Mouse (Mus musculus) lung, postnatal 14 days (tissue): Measurements from ENCODE around the gene Atp11a.

Experiments
- DNase-seq: peaks from one replicate; pipeline ENCODE4 v3.0.0; 2021

Atp11a gene

DNA sequence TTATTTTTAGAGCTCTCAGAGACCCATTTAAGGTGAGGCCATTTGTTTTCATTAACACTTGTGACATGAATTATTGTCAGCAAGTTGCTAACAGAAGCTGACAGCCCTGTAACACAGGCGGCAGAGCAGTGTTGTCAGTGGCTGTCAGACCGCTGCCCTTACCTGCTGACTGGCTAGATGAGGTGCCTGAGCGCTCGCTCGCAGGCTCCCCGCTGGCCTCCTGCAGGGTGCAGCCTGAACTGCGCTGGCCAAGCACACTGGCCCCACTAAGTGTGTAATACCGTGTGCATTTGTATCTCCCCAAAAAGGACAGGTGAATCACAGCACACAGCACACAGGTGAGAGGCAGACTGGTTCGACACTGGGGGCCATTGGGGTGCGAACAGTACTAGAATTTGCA lies 67.7 kb downstream of the Atp11a start:
- DNase-seq = no peak

DNA sequence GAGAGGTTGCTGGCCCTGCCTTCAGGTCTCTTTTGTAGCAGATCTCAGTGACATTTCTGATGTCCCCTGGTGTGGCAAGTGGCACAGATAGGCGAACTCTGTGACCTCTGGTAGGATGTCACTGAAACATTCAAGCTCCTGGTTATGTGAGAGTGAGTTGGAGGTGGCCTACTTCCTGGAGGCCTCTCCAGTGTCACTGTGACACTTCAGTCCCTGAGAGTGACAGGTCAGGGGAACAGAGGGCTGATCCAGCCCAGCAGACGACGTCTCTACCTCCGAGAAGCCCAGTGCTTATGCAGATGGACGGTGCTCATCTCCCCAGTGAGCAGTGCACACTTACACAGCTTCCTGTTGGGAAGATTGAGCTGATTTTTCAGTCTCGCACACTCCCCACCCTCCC lies 68.4 kb downstream of the Atp11a start:
- DNase-seq = no peak

DNA sequence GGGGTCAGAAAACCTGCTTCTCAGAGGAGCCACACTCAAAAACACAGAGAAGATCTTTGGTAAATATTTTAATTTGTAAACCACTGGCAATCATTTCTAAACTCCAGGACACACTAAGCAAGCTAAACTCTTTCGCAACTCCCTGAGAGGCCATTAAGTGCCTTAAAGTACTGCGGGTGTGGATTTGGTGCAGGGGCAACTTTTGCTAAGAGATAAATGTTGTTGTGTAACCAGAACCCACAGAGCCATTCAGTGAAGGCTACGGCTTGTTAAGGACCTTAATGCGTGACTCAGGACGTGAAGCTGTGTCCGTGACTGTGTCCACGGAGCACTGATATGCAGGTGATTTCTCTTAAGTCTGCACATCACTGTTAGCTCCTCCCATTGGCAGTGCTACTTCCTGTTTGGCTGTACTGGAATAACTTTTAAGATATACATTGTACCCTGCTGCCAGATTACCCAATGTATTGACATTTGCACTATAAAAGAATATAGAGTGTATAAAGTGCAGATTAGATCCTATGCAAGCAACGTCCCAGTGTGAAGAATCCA lies 68.9 kb downstream of the Atp11a start:
- DNase-seq = peak; percentile 67

DNA sequence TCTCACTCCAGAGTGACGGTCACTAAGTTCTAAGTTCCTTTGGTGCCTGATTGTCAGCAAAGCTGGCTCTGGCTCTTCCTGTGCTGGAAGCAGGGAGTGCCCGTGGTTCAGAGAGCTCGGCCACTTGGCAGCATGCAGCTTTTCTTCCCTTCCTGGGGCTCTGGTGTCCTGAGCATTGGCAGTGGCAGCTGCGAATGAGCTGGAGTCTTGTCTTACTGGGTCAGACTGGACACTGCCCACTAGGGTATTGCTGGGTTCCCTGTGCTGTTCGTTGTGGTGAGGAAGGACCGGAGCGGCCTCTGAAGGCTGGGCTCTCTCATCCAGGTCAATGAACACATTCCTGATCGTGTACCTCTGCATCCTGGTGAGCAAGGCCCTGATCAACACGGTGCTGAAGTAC lies 70.3 kb downstream of the Atp11a start:
- no peak for DNase-seq

DNA sequence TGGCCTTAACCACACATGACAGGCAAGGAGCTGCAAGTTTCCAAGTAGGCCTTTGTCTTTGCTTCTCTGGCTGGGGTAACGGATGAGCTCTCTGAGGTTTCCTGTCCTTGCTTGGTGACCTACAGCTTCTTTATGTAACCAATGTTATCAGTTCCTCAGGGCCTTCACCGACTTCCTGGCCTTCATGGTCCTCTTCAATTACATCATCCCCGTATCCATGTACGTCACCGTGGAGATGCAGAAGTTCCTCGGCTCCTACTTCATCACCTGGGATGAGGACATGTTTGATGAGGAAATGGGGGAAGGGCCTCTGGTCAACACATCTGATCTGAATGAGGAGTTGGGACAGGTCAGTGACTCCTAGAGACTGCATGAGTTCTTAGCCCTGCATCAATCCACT lies 71.5 kb downstream of the Atp11a start:
- DNase-seq = no peak

DNA sequence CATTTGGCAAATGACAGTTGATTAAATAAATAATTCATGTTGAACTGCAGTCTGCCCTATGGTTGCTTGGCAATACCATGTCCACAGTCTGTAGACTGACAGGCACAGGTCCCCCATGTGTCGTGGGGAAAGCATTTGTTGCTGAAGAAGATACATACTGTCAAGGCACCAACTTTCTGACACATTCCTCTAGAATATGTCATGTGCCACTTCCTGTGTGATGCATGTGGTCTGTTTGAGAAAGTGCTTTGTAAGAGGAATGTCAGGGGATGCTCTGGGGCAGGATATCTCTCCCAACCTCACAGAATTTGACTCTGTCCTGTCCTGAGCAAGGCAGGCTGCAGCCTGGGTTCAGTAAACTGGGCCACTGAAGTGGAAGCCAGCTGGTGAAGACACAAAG lies 72.6 kb downstream of the Atp11a start:
- no peak for DNase-seq

DNA sequence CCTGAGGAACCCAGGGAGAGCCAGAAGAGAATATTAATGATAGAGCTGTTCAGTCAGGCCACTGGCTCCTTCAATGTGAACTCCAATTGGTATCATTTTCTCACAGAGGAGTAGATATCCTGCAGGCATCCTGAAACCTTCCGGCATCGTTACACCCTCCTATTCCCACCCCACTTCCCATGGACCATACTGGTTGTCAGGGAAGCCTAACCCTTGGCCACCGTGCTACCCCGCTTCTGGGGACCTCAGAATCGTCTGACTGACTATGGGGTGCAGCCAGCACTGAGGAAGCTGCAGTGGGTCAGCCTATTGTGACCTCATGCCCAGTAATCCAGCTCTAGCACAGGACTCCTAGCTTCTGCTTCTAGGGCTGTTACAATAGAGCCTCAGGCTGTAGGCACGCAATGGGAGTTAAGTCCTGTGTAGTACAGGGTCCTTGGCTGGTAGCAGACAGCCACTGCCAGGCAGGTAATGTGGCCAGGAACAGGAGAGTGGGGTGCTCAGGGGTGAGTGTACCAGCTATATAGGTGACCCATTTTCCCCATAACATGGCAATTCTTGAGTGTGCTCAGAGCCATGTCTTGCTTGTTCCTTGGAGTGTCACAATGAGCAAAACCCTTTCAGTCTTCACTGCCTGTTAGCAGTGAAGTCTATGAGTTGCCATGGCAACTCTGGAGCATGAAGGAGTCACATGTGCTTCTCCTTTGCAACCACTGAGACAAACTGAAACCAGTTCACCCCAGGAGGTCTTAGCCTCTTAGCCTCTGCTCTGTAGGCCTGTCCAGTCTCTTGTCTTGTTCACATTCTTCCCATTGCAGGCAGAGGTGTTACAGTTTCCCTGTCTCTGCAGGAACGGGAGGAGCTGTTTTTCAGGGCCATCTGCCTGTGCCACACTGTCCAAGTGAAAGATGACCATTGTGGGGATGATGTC lies 75.1 kb downstream of the Atp11a start:
- DNase-seq = no peak

DNA sequence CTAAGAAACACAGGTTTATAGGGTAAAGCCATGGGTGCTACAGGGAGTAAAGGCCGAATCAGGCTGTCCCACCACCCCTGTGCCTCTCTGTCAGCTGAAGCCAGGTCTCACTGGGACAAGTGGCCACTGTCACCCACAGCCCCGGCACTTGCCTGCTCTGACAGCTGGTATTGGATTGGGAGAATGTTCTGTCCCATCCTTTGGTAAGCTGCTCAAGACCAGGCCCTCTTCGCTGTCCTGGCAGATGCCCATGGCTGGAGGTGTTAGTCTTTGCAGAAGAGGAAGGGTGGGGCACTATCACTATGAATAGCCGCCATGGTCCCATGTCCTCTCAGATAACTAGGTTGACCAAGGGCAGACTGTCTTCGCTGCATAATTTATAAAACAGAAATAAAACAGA lies 76.8 kb downstream of the Atp11a start:
- DNase-seq = no peak

DNA sequence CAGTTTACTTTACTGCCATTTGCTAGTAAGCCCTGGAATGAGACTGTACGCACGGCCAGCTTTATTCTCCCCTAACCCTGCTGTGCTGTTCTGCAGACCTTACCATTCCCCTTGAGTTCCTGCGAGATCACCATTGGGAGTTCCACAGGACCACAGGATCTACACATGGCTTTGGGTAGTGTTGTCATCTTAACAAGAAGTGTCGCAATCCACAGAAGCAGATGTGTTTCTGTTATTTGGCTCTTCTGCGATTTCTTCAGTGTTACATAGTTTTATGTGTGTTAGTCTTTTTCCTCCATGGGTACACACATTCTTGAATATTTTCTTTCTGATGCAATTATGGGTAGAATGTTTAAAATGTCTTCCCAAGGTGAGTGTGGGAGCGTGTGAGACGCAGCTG lies 84.0 kb downstream of the Atp11a start:
- DNase-seq = no peak

DNA sequence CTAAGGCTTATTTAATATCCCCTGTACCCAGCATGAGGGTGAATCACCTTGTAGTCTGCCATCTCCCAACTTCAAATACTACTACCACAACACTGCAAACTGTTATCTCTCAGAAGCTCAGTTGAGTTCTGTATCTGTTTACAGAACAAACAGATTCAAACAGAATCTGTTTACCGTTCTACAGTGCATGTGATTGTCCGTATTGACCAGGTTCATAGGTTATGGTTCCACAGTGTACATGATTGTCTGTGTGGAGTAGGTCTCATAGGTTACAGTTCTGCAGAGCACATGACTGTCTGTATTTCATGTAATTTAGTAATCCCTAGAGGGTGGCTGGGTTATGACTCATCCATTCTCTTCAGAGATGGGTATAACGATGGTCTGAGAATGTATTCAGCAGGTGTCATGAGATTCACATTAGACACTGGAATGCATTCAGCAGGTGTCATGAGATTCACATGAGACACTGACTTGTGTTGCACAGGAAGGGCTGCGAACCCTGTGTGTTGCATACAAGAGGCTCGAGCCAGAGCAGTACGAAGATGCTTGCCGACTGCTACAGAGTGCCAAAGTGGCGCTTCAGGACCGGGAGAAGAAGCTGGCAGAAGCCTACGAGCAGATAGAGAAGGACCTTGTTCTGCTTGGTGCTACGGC lies 85.7 kb downstream of the Atp11a start:
- DNase-seq = no peak

DNA sequence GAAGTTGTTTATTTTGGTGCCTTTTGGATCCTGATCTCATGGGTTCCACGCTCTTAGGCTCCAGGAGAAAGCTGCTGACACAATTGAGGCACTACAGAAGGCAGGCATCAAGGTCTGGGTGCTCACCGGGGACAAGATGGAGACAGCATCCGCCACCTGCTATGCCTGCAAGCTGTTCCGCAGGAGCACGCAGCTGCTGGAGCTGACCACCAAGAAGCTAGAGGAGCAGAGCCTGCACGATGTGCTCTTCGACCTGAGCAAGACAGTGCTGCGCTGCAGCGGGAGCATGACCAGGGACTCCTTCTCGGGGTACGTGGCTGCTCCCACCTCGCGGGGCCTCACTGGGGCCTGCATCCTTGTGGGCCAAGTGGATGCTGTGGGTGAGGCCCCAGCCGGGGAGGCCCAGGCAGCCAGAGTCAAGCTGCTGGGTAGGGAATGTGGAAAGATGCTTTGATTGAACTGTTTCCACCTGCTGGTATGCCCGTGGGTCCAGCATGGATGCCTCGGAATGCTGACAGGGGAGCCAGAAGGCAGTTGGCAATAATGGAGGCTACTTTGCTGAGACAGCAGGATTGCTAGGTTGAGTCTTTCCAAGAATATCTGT lies 87.6 kb downstream of the Atp11a start:
- DNase-seq = no peak

DNA sequence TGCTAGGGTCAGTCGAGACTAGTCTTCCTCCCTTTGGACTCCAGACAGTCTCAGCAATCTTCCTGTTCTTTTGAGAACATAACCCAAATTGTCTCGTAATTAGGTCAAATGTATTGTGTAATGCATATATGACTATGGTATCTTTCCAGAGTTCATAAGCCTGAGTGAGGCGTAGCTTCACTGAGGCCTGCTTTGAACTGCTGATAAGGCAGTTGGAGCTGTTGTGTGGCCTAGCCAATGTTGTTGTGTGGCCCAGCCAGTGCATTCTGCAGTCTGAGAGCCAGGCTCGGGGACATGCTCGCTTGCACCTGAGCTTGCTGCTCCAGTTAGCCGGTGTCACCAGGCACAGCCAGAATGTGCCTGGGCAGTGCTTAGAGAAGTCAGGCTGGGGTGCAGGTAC lies 89.6 kb downstream of the Atp11a start:
- DNase-seq = no peak

DNA sequence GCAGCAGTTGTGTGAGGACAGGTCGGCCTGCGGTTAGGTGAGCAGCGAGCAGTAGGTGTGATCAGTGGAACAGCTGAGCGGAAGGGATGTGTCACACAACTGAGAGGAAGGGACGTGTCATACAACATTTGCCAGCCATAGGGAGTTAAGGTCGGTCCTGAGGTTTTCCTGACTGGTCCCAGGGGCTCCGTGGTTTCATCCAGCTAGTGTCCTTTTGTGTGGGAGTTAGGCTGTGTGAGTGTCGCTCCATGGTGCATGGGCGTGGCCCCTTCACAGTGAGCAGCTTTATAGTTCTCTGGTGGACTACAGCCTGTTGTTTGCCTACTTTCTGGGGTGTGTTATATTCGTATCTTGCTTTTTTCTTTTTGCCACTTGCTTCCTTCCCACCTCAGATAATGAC lies 94.4 kb downstream of the Atp11a start:
- DNase-seq = no peak

DNA sequence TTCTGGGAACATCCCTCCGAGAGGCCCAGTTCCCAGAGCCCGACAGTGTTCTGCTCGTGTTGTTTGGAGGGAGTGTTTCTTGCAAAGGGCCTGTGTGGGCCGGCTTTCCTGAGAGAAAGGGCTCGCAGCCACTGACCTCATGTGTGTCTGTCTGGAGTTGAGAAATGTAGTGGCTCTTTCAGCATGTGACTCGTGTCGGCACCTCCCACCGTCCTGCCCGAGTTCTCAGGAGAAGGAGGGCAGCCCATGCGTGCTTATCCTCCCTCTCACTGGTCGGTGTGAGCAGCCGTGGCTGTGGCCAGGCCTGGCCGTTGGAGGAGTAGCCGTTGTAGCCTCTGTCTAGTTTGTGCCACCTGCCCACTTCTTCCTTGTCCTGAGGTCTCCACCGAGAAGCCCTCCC lies 99.2 kb downstream of the Atp11a start:
- no peak for DNase-seq

DNA sequence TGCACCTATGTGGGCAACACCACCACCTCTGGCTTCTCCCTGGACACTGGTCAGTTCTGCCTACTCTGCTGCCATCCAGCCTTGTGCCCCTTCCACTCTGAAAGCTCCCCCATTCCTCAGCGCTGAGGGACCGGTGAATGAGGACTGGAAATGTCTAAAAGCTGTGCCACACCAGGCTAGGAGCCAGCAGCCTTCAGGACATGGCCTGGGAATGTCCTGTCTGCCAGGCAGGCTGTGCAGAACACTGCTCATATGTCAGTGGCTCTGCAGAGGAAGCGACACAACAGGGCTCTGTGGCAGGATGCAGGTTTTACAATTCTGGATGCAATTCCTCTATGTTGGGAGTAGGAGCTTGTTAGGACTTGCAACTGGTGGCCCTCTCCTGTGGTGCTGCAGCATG lies 106.2 kb downstream of the Atp11a start:
- DNase-seq = no peak

DNA sequence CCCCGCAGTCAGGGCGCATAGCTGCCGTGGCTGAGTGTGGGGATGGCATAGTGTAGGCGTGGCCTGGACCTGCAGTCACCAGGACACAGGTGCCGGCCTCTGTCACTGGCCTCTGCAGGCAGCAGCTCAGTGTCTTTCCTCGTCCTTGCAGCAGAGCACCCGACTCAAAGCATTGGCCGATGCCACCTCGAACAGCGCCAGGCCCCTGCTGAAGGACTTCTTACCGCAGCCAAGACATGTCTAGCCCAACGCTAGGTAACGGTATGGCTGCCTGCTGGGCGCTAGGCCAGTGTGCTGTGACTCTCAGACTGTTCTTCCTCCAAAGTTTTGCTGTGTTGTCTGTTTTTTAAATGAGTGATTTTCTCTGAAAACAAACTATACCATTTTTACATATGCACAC lies 106.8 kb downstream of the Atp11a start:
- no peak for DNase-seq

DNA sequence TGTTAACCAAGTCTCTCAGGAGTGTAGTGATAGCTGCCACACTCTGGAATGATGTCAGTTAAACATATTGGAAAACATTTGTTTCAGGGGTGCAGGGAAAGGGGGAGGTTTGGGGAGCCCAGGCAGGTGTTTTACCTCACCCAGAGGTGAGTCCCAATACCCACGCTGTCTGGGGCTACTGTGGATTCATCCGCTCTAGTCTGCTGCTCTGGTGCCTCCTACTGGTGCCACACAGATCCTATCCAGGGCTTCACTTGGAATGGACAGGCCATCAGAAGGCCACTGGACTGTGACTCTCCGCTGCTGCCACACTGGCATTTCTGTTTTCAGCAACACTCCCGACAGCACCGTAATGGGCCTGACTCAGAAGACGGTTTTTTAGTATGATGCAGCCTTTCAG lies 109.0 kb downstream of the Atp11a start:
- no peak for DNase-seq

DNA sequence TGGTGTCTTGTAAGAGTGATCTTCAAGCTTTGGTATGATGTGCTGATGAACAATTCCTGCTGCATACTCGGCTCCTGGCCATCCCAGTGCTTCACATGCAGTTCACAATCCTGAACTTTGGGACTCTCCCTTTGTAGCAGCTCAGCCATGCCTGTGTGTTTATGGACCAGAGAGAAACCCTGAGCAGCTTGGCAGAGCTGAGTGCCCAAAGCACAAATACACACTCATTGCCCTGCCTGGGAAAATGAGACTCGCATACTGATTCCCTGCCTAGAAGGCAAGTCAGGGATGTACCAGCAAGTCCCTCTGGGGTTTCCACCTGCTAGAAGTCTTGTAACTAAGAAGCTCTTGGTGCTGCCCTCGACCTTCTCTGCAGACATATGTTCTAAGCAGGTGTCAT lies 112.8 kb downstream of the Atp11a start:
- no peak for DNase-seq

DNA sequence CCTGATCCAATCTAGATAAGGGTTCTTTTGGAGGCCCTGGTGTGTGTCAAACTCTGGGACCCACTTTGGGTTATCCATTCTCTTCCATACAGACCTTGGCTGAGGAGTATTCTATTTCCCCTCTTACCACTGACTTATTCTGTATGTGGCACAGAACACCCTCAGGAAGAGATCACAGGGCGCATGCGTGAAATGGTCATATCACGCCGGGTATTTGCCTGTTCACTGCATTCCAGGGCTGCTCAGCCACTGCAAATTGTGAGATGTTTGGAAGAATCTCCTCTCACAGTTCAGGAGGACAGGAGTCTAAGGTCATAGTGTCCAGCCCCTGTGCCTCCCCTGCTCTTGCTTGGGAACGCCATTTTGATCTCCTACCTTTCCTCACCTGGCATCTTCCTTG lies 113.8 kb downstream of the Atp11a start:
- DNase-seq = no peak

DNA sequence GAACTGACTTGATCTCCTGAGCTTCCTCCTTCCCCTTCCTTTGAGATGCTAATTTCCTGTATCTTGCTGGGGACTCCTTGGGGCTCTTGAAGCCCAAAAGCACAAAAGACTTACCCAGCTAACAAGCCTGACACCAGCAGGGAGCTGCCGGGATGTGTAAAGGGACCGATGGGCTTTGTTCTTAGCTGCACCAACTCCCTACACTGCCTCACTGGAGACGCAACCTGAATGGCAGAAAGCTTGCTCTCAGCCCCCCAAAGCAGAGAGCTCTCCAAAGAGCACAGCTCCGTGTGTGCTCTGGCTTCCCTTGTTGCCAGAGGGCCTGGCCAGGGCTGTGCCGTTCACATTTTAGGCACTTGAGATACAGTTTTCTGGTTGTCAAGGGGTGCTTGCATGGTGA lies 114.6 kb downstream of the Atp11a start:
- DNase-seq = no peak

DNA sequence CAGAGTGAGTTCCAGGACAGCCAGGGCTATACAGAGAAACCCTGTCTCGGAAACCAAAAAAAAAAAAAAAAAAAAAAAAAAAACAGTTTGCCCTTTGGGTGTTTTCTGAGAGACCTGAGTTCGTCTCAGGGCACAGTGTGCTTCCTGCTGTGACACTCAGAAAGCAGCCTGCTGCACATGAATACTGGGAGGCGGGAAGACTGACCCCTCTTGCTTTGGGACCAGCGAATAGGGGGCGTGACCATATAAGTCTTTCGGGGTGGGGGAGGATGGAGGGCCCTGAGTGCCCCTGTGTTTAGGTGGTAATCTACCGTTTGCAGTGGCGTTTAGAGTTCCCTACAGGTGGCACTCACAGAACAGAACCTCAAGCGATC lies 116.2 kb downstream of the Atp11a start:
- no peak for DNase-seq

DNA sequence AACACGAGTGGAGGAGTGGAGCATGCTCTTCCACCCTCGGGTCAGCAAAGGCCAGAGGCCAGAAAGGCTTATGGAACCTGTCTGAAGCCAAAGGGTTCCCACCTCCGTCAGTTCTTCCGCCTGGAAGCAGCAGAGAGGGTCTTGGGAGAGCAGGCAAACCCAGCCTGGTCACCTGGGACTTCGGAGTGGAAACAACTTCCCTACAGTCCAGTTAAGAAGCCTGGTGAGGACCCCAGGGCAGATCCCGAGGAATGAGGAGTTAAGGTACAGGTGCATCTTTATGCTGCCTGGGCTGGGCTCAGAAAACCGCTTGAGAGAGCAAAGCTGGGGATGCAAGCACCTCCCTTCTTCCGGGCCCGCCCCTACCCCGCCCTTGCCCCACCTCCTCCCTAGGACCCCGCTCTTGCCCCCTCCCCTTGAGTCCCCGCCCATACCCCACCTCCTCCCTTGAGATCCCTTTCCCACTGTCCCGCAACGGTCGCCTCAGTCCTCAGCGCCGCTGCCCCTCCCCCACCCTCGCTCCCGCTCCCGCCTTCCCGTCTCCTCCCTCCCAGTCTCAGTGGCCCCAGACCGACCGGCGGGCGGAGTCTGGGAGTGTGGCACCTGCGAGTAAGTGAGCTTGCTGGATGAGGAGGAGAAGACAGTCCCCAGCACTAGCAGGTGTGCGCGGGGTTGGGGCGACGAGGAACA lies 116.7 kb downstream of the Atp11a start, which contains the start of gene Mcf2l:
Gene Mcf2l (plus strand): TSS at position 450 of the 690 bp plus-strand sequence.
- DNase-seq = peak; percentile 60

DNA sequence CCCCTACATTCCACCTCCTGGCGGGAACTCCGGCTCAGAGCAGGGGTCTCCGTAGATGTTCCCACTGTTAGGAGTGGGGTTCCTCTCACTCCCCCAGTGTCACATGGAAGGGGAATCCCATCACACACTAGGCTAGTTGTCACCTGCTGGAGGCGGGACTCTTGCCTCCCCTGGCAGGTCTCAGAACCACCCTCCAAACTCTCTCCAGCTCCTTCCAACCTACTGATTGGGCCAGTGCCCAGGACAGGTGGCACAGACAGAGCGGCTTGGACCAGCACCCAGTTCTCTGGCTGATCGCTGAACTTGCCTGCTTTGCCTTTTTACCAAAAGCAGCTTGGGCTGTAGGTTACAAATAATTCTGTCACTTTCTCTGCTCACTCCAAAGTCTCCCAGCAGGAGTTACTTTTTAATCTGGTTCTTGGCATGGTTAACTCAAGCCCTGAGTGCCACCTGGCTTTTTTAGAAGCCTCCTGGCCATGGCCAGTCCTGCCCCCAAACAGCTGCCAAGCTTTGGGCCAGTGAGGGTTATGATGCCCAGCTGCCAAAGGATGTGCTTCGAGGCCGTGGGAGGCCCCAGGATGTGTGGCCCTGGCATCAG lies 117.5 kb downstream of the Atp11a start:
- DNase-seq = peak; percentile 24
